Mouse (Mus musculus) v-Abl transformed pro-B cells (cell line): Measurements from ENCODE around the gene Dmrtb1.

Source experiments
- in situ Hi-C, 2 experiments: fragments of 400-800 bp; cut with MboI; formaldehyde crosslinking; loops; one replicate each; pipeline ENCODE4 v1.15.1; 2025; ENCODE audit not compliant: unreplicated experiment in 2 of 2

Dmrtb1 gene

GRCm38 (mm10) chr4:107684130-107684529 lies at the start of gene Dmrtb1:
Dmrtb1 (minus strand) TSS chr4:107684230.
- in situ Hi-C loops, result no loop called here

GRCm38 (mm10) chr4:107733603-107734002 lies 49.6 kb upstream of the Dmrtb1 start:
- in situ Hi-C loops, result no loop called here

GRCm38 (mm10) chr4:107732624-107733023 lies 48.6 kb upstream of the Dmrtb1 start:
- in situ Hi-C loops, result no loop called here

- in situ Hi-C loops, result no loop called here
Measured at GRCm38 (mm10) chr4:107732182-107732581, 48.2 kb upstream of the Dmrtb1 start.

GRCm38 (mm10) chr4:107731088-107731465 lies 47.0 kb upstream of the Dmrtb1 start:
- in situ Hi-C loops, result no loop called here

- in situ Hi-C loops, result no loop called here
Measured at GRCm38 (mm10) chr4:107730391-107731087, 46.5 kb upstream of the Dmrtb1 start.

GRCm38 (mm10) chr4:107725432-107725831 lies 41.4 kb upstream of the Dmrtb1 start:
- in situ Hi-C loops, result no loop called here

- in situ Hi-C loops, result no loop called here
Measured at GRCm38 (mm10) chr4:107720043-107720830, 36.2 kb upstream of the Dmrtb1 start.

GRCm38 (mm10) chr4:107719161-107719560 lies 35.1 kb upstream of the Dmrtb1 start:
- in situ Hi-C loops, result no loop called here

GRCm38 (mm10) chr4:107718720-107719119 lies 34.7 kb upstream of the Dmrtb1 start:
- in situ Hi-C loops, result no loop called here

GRCm38 (mm10) chr4:107717718-107718313 lies 33.8 kb upstream of the Dmrtb1 start:
- in situ Hi-C loops, result no loop called here

- in situ Hi-C loops, result no loop called here
Measured at GRCm38 (mm10) chr4:107716754-107717299, 32.8 kb upstream of the Dmrtb1 start.

GRCm38 (mm10) chr4:107706884-107707283 lies 22.9 kb upstream of the Dmrtb1 start:
- in situ Hi-C loops, result no loop called here

GRCm38 (mm10) chr4:107704185-107704584 lies 20.2 kb upstream of the Dmrtb1 start:
- in situ Hi-C loops, result no loop called here

GRCm38 (mm10) chr4:107701679-107702078 lies 17.6 kb upstream of the Dmrtb1 start:
- in situ Hi-C loops, result no loop called here

- in situ Hi-C loops, result no loop called here
Measured at GRCm38 (mm10) chr4:107701116-107701515, 17.1 kb upstream of the Dmrtb1 start.

GRCm38 (mm10) chr4:107699271-107699670 lies 15.2 kb upstream of the Dmrtb1 start:
- in situ Hi-C loops, result no loop called here

- in situ Hi-C loops, result no loop called here
Measured at GRCm38 (mm10) chr4:107693816-107694215, 9.8 kb upstream of the Dmrtb1 start.

GRCm38 (mm10) chr4:107688213-107688612 lies 4.2 kb upstream of the Dmrtb1 start:
- in situ Hi-C loops, result no loop called here

- in situ Hi-C loops, result no loop called here
Measured at GRCm38 (mm10) chr4:107687127-107687526, 3.1 kb upstream of the Dmrtb1 start.

- in situ Hi-C loops, result no loop called here
Measured at GRCm38 (mm10) chr4:107683006-107683756, 849 bp downstream of the Dmrtb1 start.
